Mouse (Mus musculus): ENCODE data around the gene Eif3d. TPM values are rescaled to one million over a fixed set of nuclear protein-coding genes. Genes with fewer than 3 reads are reported as not detected.

The Eif3d gene
- total and polyA plus RNA-seq, 3 experiments, result 302 to 493 (median 344) TPM

GRCm38 (mm10) chr15:77988541-77988940, 17.9 kb upstream of the Eif3d start:
- Histone ChIP-seq H3K79me2 (replicated peaks; ENCODE audit: control insufficient read depth, extremely low read depth, insufficient read depth, poor library complexity, severe bottlenecking) (no peaks in the 10 kb centered on the region), H3K36me3 (replicated peaks in 1 of 2; ENCODE audit: control insufficient read depth in 1 of 2, insufficient read depth in 1 of 2, low read length in 1 of 2) (no peaks in the 10 kb centered on the region), H3K27ac (ENCODE audit: insufficient read depth, low read depth) (no peak overlapping the region), H3K4me1 (ENCODE audit: control insufficient read depth in 1 of 2, insufficient read depth in 2 of 2) (no peaks in the 10 kb centered on the region), H3K9ac (ENCODE audit: insufficient read depth, low read depth) (no peak overlapping the region), H3K9me3 (replicated peaks; ENCODE audit: low read length) (no peaks in the 10 kb centered on the region), H3K4me2 (ENCODE audit: insufficient read depth, low read depth, poor library complexity, severe bottlenecking) (no peak overlapping the region), H3K27me3 (replicated peaks) (peaks cover 85% of the 10 kb centered on the region), H3K4me3 (replicated peaks in 1 of 3; ENCODE audit: low read depth in 2 of 3, low read length in 2 of 3, poor library complexity in 1 of 3) (no peak overlapping the region)
- TF ChIP-seq MAZ (IDR thresholded peaks at IDR 0.05; ENCODE audit: low read depth, low read length) (no peak), POLR2A (IDR thresholded peaks at IDR 0.05; ENCODE audit: low read depth, low read length) (no peak), USF2 (conservative IDR thresholded peaks at IDR 0.05; ENCODE audit: low read depth, low read length) (no peak), RAD21 (IDR thresholded peaks at IDR 0.05; ENCODE audit: low read depth, low read length) (no peak), JUND (conservative IDR thresholded peaks at IDR 0.05; ENCODE audit: low read depth, low read length) (no peak)
- no peak for DNase-seq (ENCODE audit: extremely low read depth)
- in situ Hi-C loops (cut with MboI; ENCODE audit: low pct_ligation_motif_present, low pct_unique_long_range_greater_than_20kb, low sequenced_read_pairs), result no loop called here
- dilution Hi-C loops (cut with MboI; ENCODE audit: extremely low pct_ligation_motif_present, extremely low pct_unique_long_range_greater_than_20kb, low sequenced_read_pairs), result no loop called here

DNA sequence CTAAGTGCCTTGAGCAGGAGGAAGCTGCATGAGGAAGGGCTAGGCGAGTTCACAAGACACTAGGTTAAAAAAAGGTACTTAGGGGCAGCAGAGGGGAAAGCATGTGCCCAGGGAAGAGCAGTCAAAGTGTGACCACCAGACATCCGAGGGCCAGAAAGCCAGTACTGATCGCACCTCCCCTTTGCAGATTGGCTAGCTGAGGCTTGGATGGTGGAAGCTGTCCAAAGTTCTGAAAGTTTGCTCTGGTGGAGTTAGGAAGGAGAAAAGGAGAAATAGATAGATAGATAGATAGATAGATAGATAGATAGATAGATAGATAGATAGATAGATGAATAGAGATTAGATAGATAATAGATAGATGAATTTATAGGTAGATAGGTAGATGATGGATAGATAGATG, 12.8 kb upstream of the Eif3d start:
- H3K79me2 ChIP-seq (replicated peaks; ENCODE audit: control insufficient read depth, extremely low read depth, insufficient read depth, poor library complexity, severe bottlenecking), result no peaks in the 10 kb centered on the region
- H3K4me3 ChIP-seq (replicated peaks in 1 of 3; ENCODE audit: low read depth in 2 of 3, low read length in 2 of 3, poor library complexity in 1 of 3), result no peak overlapping the region
- in situ Hi-C loops (cut with MboI; ENCODE audit: low pct_ligation_motif_present, low pct_unique_long_range_greater_than_20kb, low sequenced_read_pairs) (no loop called here), dilution Hi-C loops (cut with MboI; ENCODE audit: extremely low pct_ligation_motif_present, extremely low pct_unique_long_range_greater_than_20kb, low sequenced_read_pairs) (no loop called here)
- no peak overlapping the region for H3K9ac ChIP-seq (ENCODE audit: insufficient read depth, low read depth)
- H3K4me1 ChIP-seq (ENCODE audit: control insufficient read depth in 1 of 2, insufficient read depth in 2 of 2), result no peaks in the 10 kb centered on the region
- no peaks in the 10 kb centered on the region for H3K9me3 ChIP-seq (replicated peaks; ENCODE audit: low read length)
- H3K27ac ChIP-seq (ENCODE audit: insufficient read depth, low read depth), result no peak overlapping the region
- DNase-seq (ENCODE audit: extremely low read depth), result no peak
- peaks cover 85% of the 10 kb centered on the region for H3K27me3 ChIP-seq (replicated peaks)
- no peak overlapping the region for H3K4me2 ChIP-seq (ENCODE audit: insufficient read depth, low read depth, poor library complexity, severe bottlenecking)
- TF ChIP-seq RCOR1 (conservative IDR thresholded peaks at IDR 0.05; ENCODE audit: low read depth, low read length) (no peak), CHD2 (IDR thresholded peaks at IDR 0.05; ENCODE audit: low read length) (no peak), PAX5 (IDR thresholded peaks at IDR 0.05; ENCODE audit: low read length) (no peak), MAFK (IDR thresholded peaks at IDR 0.05; ENCODE audit: insufficient replicate concordance, low read length) (no peak), NRF1 (IDR thresholded peaks at IDR 0.05; ENCODE audit: low read depth, low read length) (no peak), ZC3H11A (IDR thresholded peaks at IDR 0.05; ENCODE audit: low read depth, low read length) (no peak), SIN3A (IDR thresholded peaks at IDR 0.05; ENCODE audit: low read length) (no peak), ELF1 (IDR thresholded peaks at IDR 0.05; ENCODE audit: low read depth, low read length) (no peak), E2F4 (IDR thresholded peaks at IDR 0.05; ENCODE audit: insufficient replicate concordance, low read depth, low read length) (no peak), POLR2AphosphoS2 (IDR thresholded peaks at IDR 0.05; ENCODE audit: low read depth, low read length) (no peak), GABPA (IDR thresholded peaks at IDR 0.05; ENCODE audit: insufficient replicate concordance, low read depth, low read length) (no peak), NELFE (IDR thresholded peaks at IDR 0.05; ENCODE audit: low read depth, low read length) (no peak), POLR2A (IDR thresholded peaks at IDR 0.05; ENCODE audit: low read depth, low read length) (no peak), USF2 (conservative IDR thresholded peaks at IDR 0.05; ENCODE audit: low read depth, low read length) (no peak), USF1 (IDR thresholded peaks at IDR 0.05; ENCODE audit: low read depth, low read length) (no peak), UBTF (IDR thresholded peaks at IDR 0.05; ENCODE audit: low read depth, low read length) (no peak)
- H3K36me3 ChIP-seq (replicated peaks in 1 of 2; ENCODE audit: control insufficient read depth in 1 of 2, insufficient read depth in 1 of 2, low read length in 1 of 2), result no peaks in the 10 kb centered on the region

Measured in CH12.LX (cell line).